Mouse (Mus musculus): Measurements from ENCODE around the gene Ankrd28. TPM values are rescaled to one million over a fixed set of nuclear protein-coding genes. Genes with fewer than 3 reads are reported as not detected.

Gene Ankrd28
- polyA plus RNA-seq, 1 experiment: 23.9 TPM

GRCm38 (mm10) chr14:31748239-31748873 lies 82.1 kb downstream of the Ankrd28 start:
- DNase-seq (ENCODE audit: low read depth): peak; percentile 36
- TF ChIP-seq CTCF (IDR thresholded peaks at IDR 0.05; ENCODE audit: borderline replicate concordance, extremely low read depth, insufficient read depth, insufficient read length) (no peak), POLR2A (IDR thresholded peaks at IDR 0.05; ENCODE audit: borderline replicate concordance, extremely low read depth, insufficient read depth, insufficient read length, poor library complexity, severe bottlenecking) (no peak)

- TF ChIP-seq POLR2A (IDR thresholded peaks at IDR 0.05; ENCODE audit: borderline replicate concordance, extremely low read depth, insufficient read depth, insufficient read length, poor library complexity, severe bottlenecking) (no peak), CTCF (IDR thresholded peaks at IDR 0.05; ENCODE audit: borderline replicate concordance, extremely low read depth, insufficient read depth, insufficient read length) (no peak)
- DNase-seq (ENCODE audit: low read depth): no peak
These were observed 87.9 kb downstream of the Ankrd28 start for GRCm38 (mm10) chr14:31742523-31742922.

- no peak for DNase-seq (ENCODE audit: low read depth)
- TF ChIP-seq CTCF (IDR thresholded peaks at IDR 0.05; ENCODE audit: borderline replicate concordance, extremely low read depth, insufficient read depth, insufficient read length) (no peak), POLR2A (IDR thresholded peaks at IDR 0.05; ENCODE audit: borderline replicate concordance, extremely low read depth, insufficient read depth, insufficient read length, poor library complexity, severe bottlenecking) (no peak)
These were observed 95.6 kb downstream of the Ankrd28 start for GRCm38 (mm10) chr14:31734811-31735210.

- TF ChIP-seq POLR2A (IDR thresholded peaks at IDR 0.05; ENCODE audit: borderline replicate concordance, extremely low read depth, insufficient read depth, insufficient read length, poor library complexity, severe bottlenecking) (no peak), CTCF (IDR thresholded peaks at IDR 0.05; ENCODE audit: borderline replicate concordance, extremely low read depth, insufficient read depth, insufficient read length) (no peak)
- no peak for DNase-seq (ENCODE audit: low read depth)
These were observed 102.9 kb downstream of the Ankrd28 start for GRCm38 (mm10) chr14:31727522-31727921.

DNA sequence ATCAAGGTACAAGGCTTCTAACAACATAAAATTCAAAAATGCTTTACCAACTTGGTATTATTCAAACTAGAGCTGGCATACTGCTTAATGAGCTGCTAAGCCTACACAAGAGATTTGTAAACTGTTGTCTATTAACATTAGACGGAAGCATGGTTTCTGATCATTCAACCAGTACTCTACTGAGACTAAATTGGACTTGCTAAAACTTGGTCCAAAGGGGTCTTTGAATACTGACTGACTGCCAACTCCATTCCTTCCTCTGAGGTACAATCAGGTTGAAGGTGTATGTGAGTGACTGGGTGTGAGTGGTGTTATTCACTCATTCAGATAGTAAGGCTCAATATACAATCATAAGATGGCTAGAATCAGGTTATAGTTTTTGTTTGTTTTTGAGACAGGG lies 107.7 kb downstream of the Ankrd28 start:
- DNase-seq (ENCODE audit: low read depth): peak; percentile 72
- no peak for TF ChIP-seq POLR2A (IDR thresholded peaks at IDR 0.05; ENCODE audit: borderline replicate concordance, extremely low read depth, insufficient read depth, insufficient read length, poor library complexity, severe bottlenecking)
- TF ChIP-seq CTCF (IDR thresholded peaks at IDR 0.05; ENCODE audit: borderline replicate concordance, extremely low read depth, insufficient read depth, insufficient read length): no peak

DNA sequence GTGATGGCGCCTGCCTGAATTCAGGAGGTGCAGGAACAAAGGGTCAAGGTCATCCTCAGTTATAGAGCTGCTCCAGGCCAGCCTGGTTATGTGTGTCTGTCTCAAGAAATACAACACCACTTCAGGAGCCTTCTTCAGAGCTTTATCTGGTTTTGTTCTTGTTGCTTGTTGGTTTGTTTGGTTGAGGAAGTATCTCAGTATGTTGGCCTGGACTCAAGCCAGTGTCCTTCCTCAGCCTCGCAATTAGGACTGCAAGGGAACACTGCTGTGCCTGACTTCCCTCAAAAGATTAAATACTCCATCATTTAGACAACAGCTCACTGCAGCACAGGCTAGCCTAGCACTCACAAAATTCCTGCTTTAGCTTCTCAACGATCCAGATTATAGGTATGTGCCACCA lies 109.2 kb downstream of the Ankrd28 start:
- TF ChIP-seq CTCF (IDR thresholded peaks at IDR 0.05; ENCODE audit: borderline replicate concordance, extremely low read depth, insufficient read depth, insufficient read length) (no peak), POLR2A (IDR thresholded peaks at IDR 0.05; ENCODE audit: borderline replicate concordance, extremely low read depth, insufficient read depth, insufficient read length, poor library complexity, severe bottlenecking) (no peak)
- DNase-seq (ENCODE audit: low read depth): peak; percentile 3

DNA sequence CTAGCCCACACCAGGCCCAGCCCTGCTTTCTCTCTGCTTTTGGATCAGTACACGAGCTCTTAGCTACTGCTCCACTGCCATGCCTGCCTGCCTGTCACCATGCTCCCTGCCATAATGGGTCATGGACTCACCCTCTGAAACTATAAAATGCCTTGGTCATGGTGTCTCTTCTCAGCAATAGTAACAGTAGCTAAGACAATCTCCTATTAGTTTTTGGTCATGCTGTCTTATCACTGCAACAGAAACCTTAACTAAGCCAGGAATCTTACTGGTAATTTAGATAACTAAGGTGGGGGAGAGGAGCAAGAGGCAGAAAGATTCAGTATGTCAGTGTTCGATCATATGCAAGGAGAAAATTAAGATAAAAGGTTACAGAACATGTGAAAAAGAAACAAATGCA lies 112.1 kb downstream of the Ankrd28 start:
- TF ChIP-seq POLR2A (IDR thresholded peaks at IDR 0.05; ENCODE audit: borderline replicate concordance, extremely low read depth, insufficient read depth, insufficient read length, poor library complexity, severe bottlenecking): no peak
- no peak for TF ChIP-seq CTCF (IDR thresholded peaks at IDR 0.05; ENCODE audit: borderline replicate concordance, extremely low read depth, insufficient read depth, insufficient read length)
- DNase-seq (ENCODE audit: low read depth): no peak

DNA sequence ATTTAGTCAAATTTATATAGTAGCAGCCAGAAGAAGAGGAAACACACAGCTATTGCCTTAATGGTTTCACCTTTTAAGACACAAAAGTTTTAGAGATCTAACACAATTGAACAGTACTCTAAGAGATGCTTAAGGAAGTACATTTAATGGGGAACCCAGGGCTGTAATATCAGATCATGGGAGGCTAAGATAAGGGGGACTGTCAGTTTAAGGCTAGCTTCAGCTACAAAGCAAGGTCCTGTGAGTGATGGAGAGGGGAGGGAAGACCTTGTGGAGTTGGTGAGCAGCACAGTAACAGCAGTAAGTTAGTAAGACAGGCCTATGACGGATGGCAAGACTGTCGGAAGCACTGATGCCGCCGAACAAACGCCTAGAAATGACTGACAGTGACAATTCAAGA lies 113.1 kb downstream of the Ankrd28 start:
- TF ChIP-seq CTCF (IDR thresholded peaks at IDR 0.05; ENCODE audit: borderline replicate concordance, extremely low read depth, insufficient read depth, insufficient read length) (no peak), POLR2A (IDR thresholded peaks at IDR 0.05; ENCODE audit: borderline replicate concordance, extremely low read depth, insufficient read depth, insufficient read length, poor library complexity, severe bottlenecking) (no peak)

GRCm38 (mm10) chr14:31715669-31716068 lies 114.8 kb downstream of the Ankrd28 start:
- no peak for DNase-seq (ENCODE audit: low read depth)
- TF ChIP-seq POLR2A (IDR thresholded peaks at IDR 0.05; ENCODE audit: borderline replicate concordance, extremely low read depth, insufficient read depth, insufficient read length, poor library complexity, severe bottlenecking) (no peak), CTCF (IDR thresholded peaks at IDR 0.05; ENCODE audit: borderline replicate concordance, extremely low read depth, insufficient read depth, insufficient read length) (no peak)

More for the DNA sequence above, 113.1 kb downstream of the Ankrd28 start:
- DNase-seq (ENCODE audit: low read depth): no peak

GRCm38 (mm10) chr14:31709343-31709742 lies 121.1 kb downstream of the Ankrd28 start:
- TF ChIP-seq POLR2A (IDR thresholded peaks at IDR 0.05; ENCODE audit: borderline replicate concordance, extremely low read depth, insufficient read depth, insufficient read length, poor library complexity, severe bottlenecking): no peak
- TF ChIP-seq CTCF (IDR thresholded peaks at IDR 0.05; ENCODE audit: borderline replicate concordance, extremely low read depth, insufficient read depth, insufficient read length): no peak
- no peak for DNase-seq (ENCODE audit: low read depth)

DNA sequence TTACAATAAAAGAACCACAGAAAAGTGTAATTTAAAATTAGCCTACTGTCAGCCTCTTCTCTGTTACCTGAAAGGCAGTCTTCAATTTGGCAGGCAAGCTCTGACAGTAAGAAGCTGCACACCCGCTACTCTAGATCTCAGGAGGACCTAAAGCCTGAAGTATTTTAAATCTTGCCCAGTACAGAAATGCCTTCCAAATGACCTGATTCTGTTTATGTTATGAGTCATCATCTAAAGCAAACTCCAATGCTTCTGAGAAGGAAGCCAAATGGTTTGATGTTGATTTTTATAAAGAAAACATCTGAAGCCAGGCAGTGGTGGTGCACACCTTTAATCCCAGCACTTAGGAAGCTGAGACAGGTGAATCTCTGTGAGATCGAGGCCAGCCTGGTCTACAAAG lies 130.1 kb downstream of the Ankrd28 start:
- no peak for TF ChIP-seq POLR2A (IDR thresholded peaks at IDR 0.05; ENCODE audit: borderline replicate concordance, extremely low read depth, insufficient read depth, insufficient read length, poor library complexity, severe bottlenecking)
- TF ChIP-seq CTCF (IDR thresholded peaks at IDR 0.05; ENCODE audit: borderline replicate concordance, extremely low read depth, insufficient read depth, insufficient read length): no peak
- DNase-seq (ENCODE audit: low read depth): no peak

GRCm38 (mm10) chr14:31697755-31698154 lies 132.7 kb downstream of the Ankrd28 start:
- no peak for TF ChIP-seq CTCF (IDR thresholded peaks at IDR 0.05; ENCODE audit: borderline replicate concordance, extremely low read depth, insufficient read depth, insufficient read length)
- TF ChIP-seq POLR2A (IDR thresholded peaks at IDR 0.05; ENCODE audit: borderline replicate concordance, extremely low read depth, insufficient read depth, insufficient read length, poor library complexity, severe bottlenecking): no peak
- DNase-seq (ENCODE audit: low read depth): no peak

Measured in brain, embryonic 14.5 days (tissue).